Mouse (Mus musculus): Measurements from ENCODE around the gene Usf2. TPM values are rescaled to one million over a fixed set of nuclear protein-coding genes. Genes with fewer than 3 reads are reported as not detected.

The Usf2 gene
- polyA plus RNA-seq, 1 experiment = 30.7 TPM

GRCm38 (mm10) chr7:30973501-30974289 lies 17.1 kb upstream of the Usf2 start, which contains the start of gene Fam187b:
Fam187b (plus strand) TSS chr7:30973790.
- peaks cover 7% of the 10 kb centered on the region for H3K4me1 ChIP-seq (ENCODE audit: control insufficient read depth)
- H3K4me3 ChIP-seq (replicated peaks) = peak within 1 kb of the TSS; percentile 55
- H3K27me3 ChIP-seq (ENCODE audit: control insufficient read depth) = peaks cover 23% of the 10 kb centered on the region
- peaks cover 2% of the 10 kb centered on the region; the same call in 1 of the 2 replicates for H3K36me3 ChIP-seq (ENCODE audit: control insufficient read depth)
- TF ChIP-seq GATA1 (IDR thresholded peaks at IDR 0.05; ENCODE audit: low read length) = no peak
- TF ChIP-seq TAL1 (IDR thresholded peaks at IDR 0.05; ENCODE audit: low read length) = no peak
- H3K9me3 ChIP-seq (ENCODE audit: control insufficient read depth, low read length) = no peaks in the 10 kb centered on the region; the same call in 1 of the 2 replicates

GRCm38 (mm10) chr7:30973251-30973500 lies 16.6 kb upstream of the Usf2 start, which contains the start of gene Lsr:
Lsr (minus strand) TSS chr7:30973464.
- peak within 1 kb of the TSS; percentile 55 for H3K4me3 ChIP-seq (replicated peaks)
- peaks cover 2% of the 10 kb centered on the region; the same call in 1 of the 2 replicates for H3K36me3 ChIP-seq (ENCODE audit: control insufficient read depth)
- TF ChIP-seq TAL1 (IDR thresholded peaks at IDR 0.05; ENCODE audit: low read length) (no peak), GATA1 (IDR thresholded peaks at IDR 0.05; ENCODE audit: low read length) (no peak)
- peaks cover 7% of the 10 kb centered on the region for H3K4me1 ChIP-seq (ENCODE audit: control insufficient read depth)
- no peaks in the 10 kb centered on the region; the same call in 1 of the 2 replicates for H3K9me3 ChIP-seq (ENCODE audit: control insufficient read depth, low read length)
- peaks cover 23% of the 10 kb centered on the region for H3K27me3 ChIP-seq (ENCODE audit: control insufficient read depth)

- Histone ChIP-seq H3K36me3 (ENCODE audit: control insufficient read depth) (peaks cover 2% of the 10 kb centered on the region; the same call in 1 of the 2 replicates), H3K27me3 (ENCODE audit: control insufficient read depth) (peaks cover 23% of the 10 kb centered on the region), H3K4me1 (ENCODE audit: control insufficient read depth) (peaks cover 7% of the 10 kb centered on the region), H3K4me3 (replicated peaks) (peak overlapping the region; percentile 55), H3K9me3 (ENCODE audit: control insufficient read depth, low read length) (no peaks in the 10 kb centered on the region; the same call in 1 of the 2 replicates)
- TF ChIP-seq TAL1 (IDR thresholded peaks at IDR 0.05; ENCODE audit: low read length) (no peak), GATA1 (IDR thresholded peaks at IDR 0.05; ENCODE audit: low read length) (no peak)
Measured at GRCm38 (mm10) chr7:30972426-30973250, 16.0 kb upstream of the Usf2 start.

- H3K4me3 ChIP-seq (replicated peaks) = no peak overlapping the region
- TF ChIP-seq GATA1 (IDR thresholded peaks at IDR 0.05; ENCODE audit: low read length) = no peak
- no peak for TF ChIP-seq TAL1 (IDR thresholded peaks at IDR 0.05; ENCODE audit: low read length)
- peaks cover 2% of the 10 kb centered on the region; the same call in 1 of the 2 replicates for H3K36me3 ChIP-seq (ENCODE audit: control insufficient read depth)
- H3K4me1 ChIP-seq (ENCODE audit: control insufficient read depth) = peaks cover 7% of the 10 kb centered on the region
- no peaks in the 10 kb centered on the region; the same call in 1 of the 2 replicates for H3K9me3 ChIP-seq (ENCODE audit: control insufficient read depth, low read length)
- peaks cover 23% of the 10 kb centered on the region for H3K27me3 ChIP-seq (ENCODE audit: control insufficient read depth)
Measured at GRCm38 (mm10) chr7:30971901-30972300, 15.3 kb upstream of the Usf2 start.

GRCm38 (mm10) chr7:30969174-30969573 lies 12.6 kb upstream of the Usf2 start:
- no peaks in the 10 kb centered on the region; the same call in 1 of the 2 replicates for H3K9me3 ChIP-seq (ENCODE audit: control insufficient read depth, low read length)
- H3K4me1 ChIP-seq (ENCODE audit: control insufficient read depth) = peaks cover 9% of the 10 kb centered on the region
- TF ChIP-seq GATA1 (IDR thresholded peaks at IDR 0.05; ENCODE audit: low read length) (no peak), TAL1 (IDR thresholded peaks at IDR 0.05; ENCODE audit: low read length) (no peak)
- H3K36me3 ChIP-seq (ENCODE audit: control insufficient read depth) = peaks cover 3% of the 10 kb centered on the region; the same call in 1 of the 2 replicates
- H3K4me3 ChIP-seq (replicated peaks) = no peak overlapping the region
- peaks cover 23% of the 10 kb centered on the region for H3K27me3 ChIP-seq (ENCODE audit: control insufficient read depth)

- Histone ChIP-seq H3K36me3 (ENCODE audit: control insufficient read depth) (peaks cover 3% of the 10 kb centered on the region; the same call in 1 of the 2 replicates), H3K4me1 (ENCODE audit: control insufficient read depth) (peaks cover 11% of the 10 kb centered on the region), H3K4me3 (replicated peaks) (no peak overlapping the region), H3K9me3 (ENCODE audit: control insufficient read depth, low read length) (no peaks in the 10 kb centered on the region; the same call in 1 of the 2 replicates), H3K27me3 (ENCODE audit: control insufficient read depth) (peaks cover 21% of the 10 kb centered on the region)
- TF ChIP-seq GATA1 (IDR thresholded peaks at IDR 0.05; ENCODE audit: low read length) (no peak), TAL1 (IDR thresholded peaks at IDR 0.05; ENCODE audit: low read length) (no peak)
Measured at GRCm38 (mm10) chr7:30968611-30969010, 12.0 kb upstream of the Usf2 start.

- Histone ChIP-seq H3K4me3 (replicated peaks) (no peak overlapping the region), H3K4me1 (ENCODE audit: control insufficient read depth) (peaks cover 9% of the 10 kb centered on the region), H3K9me3 (ENCODE audit: control insufficient read depth, low read length) (no peaks in the 10 kb centered on the region), H3K36me3 (ENCODE audit: control insufficient read depth) (peaks cover 3% of the 10 kb centered on the region; the same call in 1 of the 2 replicates), H3K27me3 (ENCODE audit: control insufficient read depth) (peaks cover 8% of the 10 kb centered on the region)
- TF ChIP-seq TAL1 (IDR thresholded peaks at IDR 0.05; ENCODE audit: low read length) (no peak), GATA1 (IDR thresholded peaks at IDR 0.05; ENCODE audit: low read length) (no peak)
Measured at GRCm38 (mm10) chr7:30966657-30967056, 10.1 kb upstream of the Usf2 start.

- H3K4me3 ChIP-seq (replicated peaks) = no peak overlapping the region
- H3K4me1 ChIP-seq (ENCODE audit: control insufficient read depth) = peaks cover 9% of the 10 kb centered on the region
- peaks cover 3% of the 10 kb centered on the region; the same call in 1 of the 2 replicates for H3K36me3 ChIP-seq (ENCODE audit: control insufficient read depth)
- H3K9me3 ChIP-seq (ENCODE audit: control insufficient read depth, low read length) = no peaks in the 10 kb centered on the region
- H3K27me3 ChIP-seq (ENCODE audit: control insufficient read depth) = peaks cover 6% of the 10 kb centered on the region; the same call in 1 of the 2 replicates
- TF ChIP-seq TAL1 (IDR thresholded peaks at IDR 0.05; ENCODE audit: low read length) = no peak
- TF ChIP-seq GATA1 (IDR thresholded peaks at IDR 0.05; ENCODE audit: low read length) = no peak
Measured at GRCm38 (mm10) chr7:30965677-30966076, 9.1 kb upstream of the Usf2 start.
